Mouse (Mus musculus) gastrocnemius, postnatal 4 days (tissue): ENCODE measurements at regions not wholly inside any gene's neighbourhood (a gene's known extent, or its start where the extent isn't known, plus 50 kb on each side); places are given as distances from the start of the nearest gene placed in this dataset.
"Not testable (repeated sequence)": the region's sequence is repeated elsewhere in the genome, so short reads cannot be mapped to it uniquely, and the experiment has no call there.

Experiments used
- DNase-seq, 2 experiments: peaks; one replicate each; pipeline ENCODE4 v3.0.0; 2021 to 2022; ENCODE audit warnings: low spot score in 2 of 2, mixed read lengths in 2 of 2

GRCm38 (mm10) chr1:83835965-83836364 is 428.0 kb upstream of the Sphkap start:
- DNase-seq: no peak

- no peak for DNase-seq
These were observed 424.9 kb upstream of the Sphkap start for GRCm38 (mm10) chr1:83832946-83833345.

GRCm38 (mm10) chr1:83831900-83832535 is 424.0 kb upstream of the Sphkap start:
- DNase-seq: no peak

- DNase-seq: no peak
These were observed 422.1 kb upstream of the Sphkap start for GRCm38 (mm10) chr1:83830025-83830645.

GRCm38 (mm10) chr1:83811162-83811561 is 403.2 kb upstream of the Sphkap start:
- not testable (repeated sequence) for DNase-seq

GRCm38 (mm10) chr1:83808432-83808831 is 400.4 kb upstream of the Sphkap start:
- no peak for DNase-seq

GRCm38 (mm10) chr1:83803345-83804041 is 395.5 kb upstream of the Sphkap start:
- DNase-seq: no peak

GRCm38 (mm10) chr1:83801759-83802158 is 393.8 kb upstream of the Sphkap start:
- no peak for DNase-seq

- peak in 1 of 2 experiments; percentile 8 for DNase-seq
These were observed 389.2 kb upstream of the Sphkap start for GRCm38 (mm10) chr1:83796961-83797891.

- no peak for DNase-seq
These were observed 369.2 kb upstream of the Sphkap start for GRCm38 (mm10) chr1:83777151-83777550.

- DNase-seq: no peak
These were observed 363.2 kb upstream of the Sphkap start for GRCm38 (mm10) chr1:83771160-83771559.

- no peak for DNase-seq
These were observed 353.5 kb upstream of the Sphkap start for GRCm38 (mm10) chr1:83761499-83761898.

GRCm38 (mm10) chr1:83756866-83757265 is 348.9 kb upstream of the Sphkap start:
- no peak for DNase-seq

GRCm38 (mm10) chr1:83755336-83755735 is 347.3 kb upstream of the Sphkap start:
- DNase-seq: no peak

- no peak for DNase-seq
These were observed 345.0 kb upstream of the Sphkap start for GRCm38 (mm10) chr1:83752976-83753375.

GRCm38 (mm10) chr1:83748974-83749373 is 341.0 kb upstream of the Sphkap start:
- no peak for DNase-seq

GRCm38 (mm10) chr1:83748061-83748460 is 340.1 kb upstream of the Sphkap start:
- DNase-seq: no peak

- DNase-seq: no peak
These were observed 339.4 kb upstream of the Sphkap start for GRCm38 (mm10) chr1:83747412-83747811.

GRCm38 (mm10) chr1:83746036-83746435 is 338.0 kb upstream of the Sphkap start:
- DNase-seq: no peak

GRCm38 (mm10) chr1:83736428-83737117 is 328.6 kb upstream of the Sphkap start:
- DNase-seq: no peak

- no peak for DNase-seq
These were observed 323.7 kb upstream of the Sphkap start for GRCm38 (mm10) chr1:83731682-83732081.
